Mouse (Mus musculus) spleen, adult 2 months (tissue): Measurements from ENCODE around the gene Usb1. TPM values are rescaled to one million over a fixed set of nuclear protein-coding genes. Genes with fewer than 3 reads are reported as not detected.

Experiments
- DNase-seq, 2 experiments: peaks; one replicate each; pipeline versions ENCODE4 v3.0.0 to v3.0.0-alpha.2; 2012 to 2021; ENCODE audit warnings: low spot score in 2 of 2, low read depth in 1 of 2
- H3K27ac ChIP-seq: fragments of 200-500 bp; 2 replicates; pipeline ENCODE4 v1.5.1; 2012; ENCODE audit warnings: low read length, inconsistent platforms; ENCODE audit not compliant: insufficient read depth
- H3K27me3 ChIP-seq: fragments of 200-500 bp; 2 replicates; pipeline ENCODE4 v1.6.1; 2012; ENCODE audit warnings: mild to moderate bottlenecking, moderate library complexity, low read length, inconsistent platforms; ENCODE audit not compliant: control insufficient read depth, insufficient read depth
- H3K36me3 ChIP-seq: fragments of 200-500 bp; 2 replicates; pipeline ENCODE4 v1.6.1; 2012; ENCODE audit warnings: mild to moderate bottlenecking, low read length, inconsistent platforms; ENCODE audit not compliant: control insufficient read depth, insufficient read depth
- H3K4me1 ChIP-seq: fragments of 200-500 bp; 2 replicates; pipeline ENCODE4 v1.6.1; 2011; ENCODE audit warnings: inconsistent platforms; ENCODE audit not compliant: control insufficient read depth, insufficient read depth, insufficient read length
- H3K4me3 ChIP-seq: fragments of 200-500 bp; 2 replicates; pipeline ENCODE4 v1.5.1; 2011; ENCODE audit warnings: mild to moderate bottlenecking, inconsistent platforms; ENCODE audit not compliant: insufficient read depth, insufficient read length; ENCODE audit errors: extremely low read depth
- CTCF ChIP-seq: fragments of 200-500 bp; IDR thresholded peaks from 2 replicates; pipeline ENCODE4 v1.5.1; 2011; ENCODE audit warnings: mild to moderate bottlenecking, inconsistent platforms; ENCODE audit not compliant: insufficient read depth, insufficient read length, insufficient replicate concordance; ENCODE audit errors: extremely low read depth
- POLR2A ChIP-seq: fragments of 200-500 bp; IDR thresholded peaks from 2 replicates; pipeline ENCODE4 v1.6.1; 2011; ENCODE audit warnings: low read depth, low read length, inconsistent platforms
- WGBS: fragments of 180-500 bp; shearing (Covaris S2); methylation state at CpG from one replicate; pipeline ENCODE4 v1.1.7; 2018; 5-methylcytosine and 5-hydroxymethylcytosine counted together
- polyA plus RNA-seq: library from polyadenylated mRNA; depleted of rRNA; stranded (reverse); fragments of >200 nt; gene quantifications from 2 replicates; pipeline ENCODE4 v1.2.3, GENCODE M21; 2012

Gene Usb1
- polyA plus RNA-seq, 1 experiment = 27.4 TPM

DNA sequence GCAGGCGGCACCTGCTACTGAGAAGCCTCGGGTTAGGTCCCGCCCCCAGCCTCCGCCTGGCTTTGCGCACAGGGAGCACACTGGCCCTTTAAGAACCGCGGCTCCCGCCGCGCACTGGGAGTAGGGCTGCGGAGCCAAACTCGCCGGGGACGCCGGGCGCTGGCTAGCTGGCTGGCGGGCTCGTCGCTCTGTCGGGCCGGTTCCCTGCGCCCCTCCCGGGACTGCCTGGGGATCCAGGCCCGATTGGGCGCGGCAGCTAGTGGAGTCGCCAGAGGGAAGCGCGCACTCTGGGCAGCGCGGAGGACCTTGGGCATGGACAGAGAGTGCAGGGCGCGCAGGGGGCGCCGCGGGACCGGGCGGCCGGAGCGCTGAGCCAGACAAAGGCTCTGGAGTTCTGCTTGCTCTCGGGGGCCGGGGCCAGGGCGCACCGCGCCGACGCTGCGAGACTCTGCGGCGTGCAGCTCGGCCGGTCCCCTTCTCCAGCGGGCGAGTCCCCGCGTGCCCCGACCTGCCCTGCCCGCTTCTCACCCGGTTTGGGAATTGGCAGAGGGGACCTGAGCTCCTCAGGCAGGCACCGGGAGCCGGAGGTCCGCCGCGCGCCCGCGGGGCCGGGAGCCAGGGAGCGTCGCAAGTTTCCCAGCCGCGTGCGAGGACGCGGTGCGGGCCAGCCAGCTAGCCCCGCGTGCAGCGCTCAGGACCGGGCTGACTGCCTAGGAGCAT lies 20.2 kb downstream of the Usb1 start, which contains the start of gene Mmp15:
Gene Mmp15 (plus strand): TSS at position 118 of the 720 bp plus-strand sequence.
- Histone ChIP-seq H3K36me3 (no peaks in the 10 kb centered on the region), H3K27me3 (peaks cover 10% of the 10 kb centered on the region), H3K27ac (no peak within 1 kb of the TSS), H3K4me1 (peaks cover 10% of the 10 kb centered on the region), H3K4me3 (peak within 1 kb of the TSS; percentile 35; the same call in 1 of the 2 replicates)
- DNase-seq = no peak
- WGBS = under 1% methylated on average over 80 of the region's 80 CpGs
- TF ChIP-seq CTCF (no peak), POLR2A (no peak)

DNA sequence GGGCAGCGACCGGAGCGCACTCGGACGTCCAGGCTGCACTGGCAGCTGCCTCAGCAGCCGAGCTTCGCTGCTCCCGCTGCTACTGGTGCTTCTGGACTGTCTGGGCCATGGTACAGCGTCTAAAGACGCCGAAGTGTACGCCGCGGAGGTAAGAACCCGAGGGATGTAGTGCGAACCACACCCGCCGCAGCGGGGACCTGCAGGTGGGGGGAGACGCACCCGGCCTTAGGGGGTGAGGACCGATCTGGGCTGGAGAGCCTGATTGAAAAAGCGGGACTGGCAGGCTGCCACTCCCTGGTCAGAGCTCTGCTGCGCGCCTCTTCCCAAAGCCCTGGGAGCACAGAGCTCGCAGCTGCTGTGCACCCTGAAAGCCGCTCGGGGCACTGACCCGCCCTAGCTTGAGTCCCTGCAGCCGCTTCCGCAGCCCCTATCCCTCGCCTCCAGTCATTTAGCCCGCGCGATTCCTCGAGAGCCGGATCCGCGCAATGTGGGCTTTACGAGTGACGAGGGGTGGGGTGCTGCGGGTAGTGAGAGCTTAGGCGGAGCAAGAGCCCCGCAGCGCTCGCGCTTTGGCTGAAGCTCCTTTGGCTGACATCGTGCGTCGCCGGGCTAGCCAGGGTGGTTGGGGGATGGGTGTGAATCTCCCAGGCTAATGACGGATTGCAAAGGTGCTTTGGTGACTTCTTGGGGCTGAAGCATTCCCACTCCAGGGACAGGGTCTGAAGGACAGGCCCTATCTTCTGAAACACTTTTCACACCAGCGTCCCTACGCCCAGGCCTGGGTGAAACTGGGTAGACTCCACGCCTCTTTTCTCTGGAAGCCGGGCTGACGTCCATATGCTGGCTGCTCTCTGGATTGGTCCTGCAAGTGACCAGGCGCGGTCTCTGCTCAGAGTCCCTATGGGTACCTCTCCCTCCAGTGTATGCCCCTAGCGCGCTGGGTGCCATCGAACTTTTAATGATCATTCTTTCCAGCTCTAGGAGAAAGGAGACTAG lies 21.1 kb downstream of the Usb1 start:
- no peak overlapping the region for H3K27ac ChIP-seq
- WGBS = 14% methylated on average over 62 of the region's 62 CpGs
- DNase-seq = no peak
- peaks cover 10% of the 10 kb centered on the region for H3K27me3 ChIP-seq
- peaks cover 10% of the 10 kb centered on the region for H3K4me1 ChIP-seq
- TF ChIP-seq CTCF (no peak), POLR2A (no peak)
- H3K36me3 ChIP-seq = no peaks in the 10 kb centered on the region
- peak overlapping the region; percentile 35; the same call in 1 of the 2 replicates for H3K4me3 ChIP-seq

DNA sequence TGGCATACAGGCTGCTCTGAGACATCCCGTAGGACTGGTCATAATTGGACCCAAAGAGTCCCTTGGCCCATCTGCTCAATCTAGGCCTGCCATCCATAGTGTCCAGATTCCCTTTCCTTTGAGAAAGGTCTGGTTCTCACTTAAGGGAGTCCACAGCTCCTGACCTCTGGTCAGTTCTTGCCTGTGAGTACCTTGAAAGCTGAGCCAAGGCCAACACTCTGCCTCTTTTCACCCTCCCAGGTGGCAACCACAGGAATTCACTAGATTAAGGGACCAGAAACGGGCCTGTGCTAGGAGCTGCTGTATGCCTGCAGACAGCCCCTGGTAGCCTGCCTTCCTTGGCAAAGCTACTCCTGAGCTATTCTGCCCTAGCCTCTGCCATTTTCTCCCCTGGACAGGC lies 22.5 kb downstream of the Usb1 start:
- no peak for DNase-seq
- TF ChIP-seq POLR2A (no peak), CTCF (no peak)
- Histone ChIP-seq H3K4me3 (no peak overlapping the region), H3K36me3 (no peaks in the 10 kb centered on the region), H3K27me3 (peaks cover 10% of the 10 kb centered on the region), H3K27ac (no peak overlapping the region), H3K4me1 (peaks cover 6% of the 10 kb centered on the region; the same call in 1 of the 2 replicates)
- 88% methylated on average over 2 of the region's 2 CpGs for WGBS

DNA sequence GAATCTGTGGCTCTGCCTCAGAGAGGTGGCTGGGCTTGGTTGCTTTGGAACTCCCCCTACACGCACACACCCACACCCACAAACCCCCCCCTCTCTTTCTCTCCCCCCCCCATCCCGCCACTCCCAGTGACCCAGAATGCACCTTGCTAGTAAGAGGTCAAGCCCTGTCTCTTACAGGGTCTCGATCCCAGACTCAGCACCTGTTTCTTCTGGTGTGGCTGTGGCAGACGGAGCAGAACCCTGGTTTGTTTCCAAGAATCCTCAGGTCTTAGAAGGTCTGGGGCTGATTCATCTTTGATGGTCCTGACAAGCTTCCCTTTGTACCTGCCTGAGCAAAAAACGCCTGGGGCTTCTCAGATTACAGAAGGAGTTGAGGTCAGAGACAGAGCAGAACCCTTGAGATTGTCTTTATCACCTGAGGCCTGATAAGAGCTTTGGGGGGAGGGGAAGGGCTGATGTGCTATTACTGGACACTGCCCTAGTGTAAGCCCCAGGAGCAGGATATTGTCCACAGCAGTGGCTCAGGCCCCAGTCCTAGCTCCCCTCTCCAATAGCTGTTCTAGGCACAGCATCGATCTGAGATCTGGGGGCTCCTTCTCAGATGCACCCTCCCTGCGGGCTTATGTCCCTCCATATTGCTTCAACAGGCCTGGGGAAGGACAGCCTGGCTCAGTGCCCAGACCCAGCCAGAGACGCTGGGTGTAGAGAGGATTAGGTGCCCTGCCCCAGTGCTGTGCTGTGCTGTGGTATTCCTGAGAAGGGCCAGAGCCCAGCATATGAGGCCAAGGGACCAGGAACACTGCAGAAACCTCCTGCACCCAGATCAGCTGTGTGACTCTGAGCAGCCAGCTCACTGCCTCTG lies 26.7 kb downstream of the Usb1 start:
- 71% methylated on average over 8 of the region's 8 CpGs for WGBS
- Histone ChIP-seq H3K27ac (no peak overlapping the region), H3K4me3 (no peak overlapping the region), H3K36me3 (no peaks in the 10 kb centered on the region), H3K27me3 (no peaks in the 10 kb centered on the region), H3K4me1 (peaks cover 7% of the 10 kb centered on the region; the same call in 1 of the 2 replicates)
- TF ChIP-seq CTCF (no peak), POLR2A (no peak)
- no peak for DNase-seq

DNA sequence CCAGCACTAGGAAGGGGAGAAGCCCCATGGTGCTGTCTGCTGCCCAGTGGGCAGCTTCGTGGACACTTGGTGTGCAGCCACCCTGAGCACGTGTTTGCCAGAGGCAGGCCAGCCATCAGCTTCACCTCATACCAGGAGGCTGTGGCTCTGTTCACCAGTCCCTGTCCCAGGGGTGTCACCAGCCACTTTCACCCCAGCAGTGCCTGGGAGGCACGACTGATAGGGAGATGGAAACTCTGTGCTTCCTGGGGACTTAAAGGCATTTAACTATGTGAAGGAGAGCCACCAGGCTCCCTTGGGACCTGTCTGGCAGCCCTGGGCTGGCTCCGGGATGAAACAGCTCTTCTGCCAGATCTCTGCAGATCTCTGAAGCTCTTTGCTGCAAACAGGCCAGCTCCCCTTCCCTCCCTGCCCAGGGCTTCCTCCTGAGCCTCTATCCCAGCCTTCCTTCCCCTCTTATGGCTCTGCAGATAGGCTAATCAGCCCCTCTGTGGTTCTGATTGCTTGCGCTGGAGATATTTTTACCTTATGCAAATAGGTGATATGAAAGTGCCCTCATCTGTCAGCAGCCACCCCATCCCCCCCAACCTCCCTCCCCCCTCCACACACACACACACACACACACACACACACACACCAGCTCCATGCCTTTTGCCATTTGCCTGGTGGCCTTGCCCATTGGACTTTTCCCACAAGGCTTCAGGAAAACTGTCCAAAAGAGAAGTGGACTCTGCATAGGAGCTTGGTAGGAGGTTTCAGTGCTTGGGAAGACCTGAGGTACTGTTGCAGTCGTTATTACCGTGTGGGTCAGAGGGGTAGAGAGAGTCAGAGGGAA lies 28.3 kb downstream of the Usb1 start:
- H3K4me3 ChIP-seq = no peak overlapping the region
- H3K36me3 ChIP-seq = no peaks in the 10 kb centered on the region
- TF ChIP-seq POLR2A = no peak
- TF ChIP-seq CTCF = no peak
- DNase-seq = no peak
- peaks cover 7% of the 10 kb centered on the region; the same call in 1 of the 2 replicates for H3K4me1 ChIP-seq
- WGBS = 51% methylated on average over 7 of the region's 7 CpGs
- no peak overlapping the region for H3K27ac ChIP-seq
- no peaks in the 10 kb centered on the region for H3K27me3 ChIP-seq
